Mouse (Mus musculus): ENCODE data around the gene Slc15a4. TPM values are rescaled to one million over a fixed set of nuclear protein-coding genes. Genes with fewer than 3 reads are reported as not detected.

Slc15a4 gene
- total RNA-seq, 2 experiments from 2014 or later, result 30.6 to 33.7 TPM

DNA sequence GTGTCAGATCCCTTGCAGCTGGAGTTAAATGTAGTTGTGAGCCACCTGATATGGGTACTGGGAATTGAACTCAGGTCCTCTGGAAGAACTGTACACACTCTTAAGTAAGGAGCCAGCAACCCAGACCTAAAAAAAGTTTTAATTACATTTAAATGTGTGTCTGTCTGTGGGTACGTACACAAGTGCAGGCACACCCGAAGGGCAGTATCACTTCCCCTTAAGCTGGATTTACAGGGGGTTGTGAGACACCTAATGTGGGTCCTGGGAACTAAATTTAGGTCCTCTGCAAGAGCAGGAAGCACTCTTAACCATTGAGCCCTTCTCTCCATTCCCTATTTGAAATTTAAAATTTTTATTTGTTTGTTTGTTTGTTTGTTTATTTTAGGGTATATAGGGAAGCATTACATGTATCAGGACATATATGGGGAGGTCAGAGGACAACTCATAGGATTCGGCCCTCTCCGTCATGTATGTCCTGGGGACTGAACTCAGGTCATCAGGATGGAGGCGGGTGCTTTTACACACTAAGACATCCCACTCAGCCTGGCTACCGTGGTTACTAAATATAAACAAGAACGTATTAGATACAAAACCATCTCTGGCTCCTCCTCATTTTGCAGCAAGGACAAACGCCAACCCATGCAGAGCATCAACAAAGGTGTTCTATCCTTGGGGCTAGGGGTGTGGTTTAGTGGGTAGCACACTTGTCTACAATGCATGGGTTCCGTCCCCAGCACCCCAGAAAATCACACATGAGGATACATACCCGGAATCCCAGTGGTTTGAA is 8.1 kb downstream of the Slc15a4 start:
- no peak for DNase-seq (ENCODE audit: low spot score in 2 of 2)

DNA sequence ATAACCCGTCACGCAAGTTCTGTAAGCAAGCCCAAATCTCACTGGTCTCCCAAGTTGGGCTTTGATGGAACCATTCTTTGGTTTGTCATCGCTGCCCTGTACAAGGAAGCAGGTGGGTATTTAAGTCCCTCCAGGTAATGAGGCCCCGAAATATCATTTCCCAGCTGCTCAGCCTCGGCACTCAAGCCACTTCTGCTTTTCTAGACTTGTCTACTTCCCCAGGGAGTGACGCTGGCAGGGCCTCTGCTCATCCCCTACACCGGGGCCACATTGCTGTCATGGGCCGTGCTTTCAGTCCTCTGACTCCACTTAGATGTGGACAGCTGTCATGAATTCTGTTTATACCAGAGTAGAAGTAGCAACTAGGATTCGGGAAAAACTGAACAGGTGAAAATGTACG is 11.6 kb downstream of the Slc15a4 start:
- DNase-seq (ENCODE audit: low spot score in 2 of 2), result no peak

DNA sequence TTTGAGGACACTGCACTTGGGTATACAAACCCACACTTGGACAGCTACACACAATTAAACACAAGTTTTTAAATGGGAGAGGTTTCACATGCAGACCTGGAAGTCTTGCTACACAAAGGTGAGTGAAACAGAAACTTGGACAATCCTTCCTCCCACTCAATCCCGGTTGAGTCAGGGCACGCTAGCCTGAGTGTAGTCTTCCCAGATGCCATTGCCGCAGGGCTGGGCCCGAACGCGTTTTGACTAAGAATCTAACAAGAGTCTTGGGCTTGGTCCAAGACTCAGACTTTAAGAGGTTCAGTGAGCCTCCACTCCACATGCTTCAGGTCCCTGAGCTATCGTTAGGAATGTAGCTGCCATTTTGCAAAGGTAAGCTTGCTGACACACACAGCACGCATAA is 12.3 kb downstream of the Slc15a4 start:
- DNase-seq (ENCODE audit: low spot score in 2 of 2), result no peak

DNA sequence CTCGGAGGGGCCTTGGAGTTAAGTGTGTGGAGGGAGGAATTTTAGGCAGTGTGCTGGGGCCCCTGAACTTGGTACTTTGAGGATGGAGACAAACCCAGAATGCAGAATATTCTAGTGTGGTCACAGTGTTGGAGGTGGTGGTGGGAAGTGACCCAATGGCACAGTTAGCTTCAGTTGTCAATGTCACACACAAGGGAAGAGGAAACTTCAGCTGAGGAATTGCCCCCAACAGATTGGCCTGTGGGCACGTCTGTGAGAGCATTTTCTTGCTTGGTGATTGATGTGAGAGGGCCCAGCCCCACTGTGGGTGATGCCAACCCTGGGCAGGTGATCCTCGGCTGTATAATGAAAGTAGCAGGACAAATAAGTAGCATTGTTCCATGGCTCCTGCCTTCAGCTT is 13.9 kb downstream of the Slc15a4 start:
- DNase-seq (ENCODE audit: low spot score in 2 of 2), result no peak

DNA sequence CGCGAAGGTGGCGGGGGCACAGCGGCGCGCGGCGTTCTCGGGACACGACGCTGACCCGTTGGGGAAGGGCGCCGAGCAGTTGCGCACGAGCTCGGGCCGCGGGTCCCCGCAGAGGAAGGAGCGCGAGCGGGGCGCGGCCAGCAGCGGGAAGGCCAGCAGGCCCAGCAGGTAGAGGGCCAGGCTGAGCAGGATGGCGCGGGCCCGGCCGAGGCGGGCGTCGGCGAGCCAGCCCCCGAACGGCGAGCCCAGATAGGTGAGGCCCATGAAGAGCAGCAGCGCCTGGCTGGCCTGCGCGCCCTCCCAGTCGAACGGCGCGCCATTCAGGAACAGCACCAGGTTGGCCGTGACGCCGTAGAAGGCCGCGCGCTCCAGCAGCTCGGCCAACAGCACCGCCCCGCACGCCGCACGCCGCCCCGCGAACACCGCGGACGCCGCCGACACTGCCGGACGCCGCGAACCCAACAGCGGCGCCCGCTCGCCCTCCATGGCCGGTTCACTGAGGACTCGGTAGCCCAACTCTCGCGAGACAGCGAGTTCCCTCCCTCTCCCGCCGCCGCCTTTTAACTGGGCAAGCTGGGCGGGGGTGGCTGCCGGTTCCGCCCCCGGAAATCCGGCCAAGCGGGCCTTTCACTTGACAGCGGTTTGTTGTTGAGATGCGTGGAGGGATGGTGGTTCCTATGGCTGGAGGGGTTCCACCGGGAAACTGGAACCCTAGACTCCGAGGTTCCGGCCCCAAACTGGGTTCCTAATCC is 15.6 kb downstream of the Slc15a4 start:
- peak; percentile 96 to 98 for DNase-seq (ENCODE audit: low spot score in 2 of 2)

DNA sequence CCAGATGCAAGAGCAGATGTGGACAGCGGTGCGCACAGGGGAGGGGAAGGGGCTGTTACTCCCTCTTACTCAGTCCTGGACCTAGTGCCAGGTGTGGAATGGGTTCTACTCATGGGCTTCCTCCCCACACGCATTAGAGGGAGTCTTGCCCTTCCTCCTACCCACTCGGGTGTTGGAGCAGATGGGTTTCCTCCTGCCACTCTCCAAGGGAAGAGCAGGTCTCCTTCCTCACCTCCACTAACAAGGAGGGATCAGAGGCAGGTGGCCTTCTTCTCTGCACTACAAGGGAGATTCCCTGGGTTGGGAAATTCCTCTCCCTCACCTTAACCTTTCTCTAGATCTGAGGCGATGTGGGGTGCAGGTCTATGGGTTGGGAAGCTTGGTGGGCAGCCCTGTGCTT is 16.5 kb downstream of the Slc15a4 start:
- DNase-seq (ENCODE audit: low spot score in 2 of 2), result no peak

DNA sequence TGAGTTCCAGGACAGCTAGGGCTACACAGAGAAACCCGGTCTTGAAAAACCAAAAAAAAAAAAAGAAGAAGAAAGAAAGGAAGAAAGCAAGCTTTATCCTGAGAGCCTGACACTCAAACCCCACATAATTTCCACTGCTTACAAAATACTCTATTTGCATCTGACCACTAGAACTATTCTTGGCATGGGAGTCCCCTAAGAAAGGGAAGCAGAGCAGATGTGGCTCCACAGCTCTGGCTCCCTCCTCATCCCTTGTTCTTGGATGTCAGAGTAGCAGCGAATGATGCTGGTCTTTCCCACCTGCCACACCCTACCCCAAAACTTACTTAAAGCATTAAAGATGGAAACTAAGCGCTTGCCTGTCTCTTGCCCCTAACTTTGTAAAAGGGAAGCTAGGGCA is 17.2 kb downstream of the Slc15a4 start:
- DNase-seq (ENCODE audit: low spot score in 2 of 2), result no peak

DNA sequence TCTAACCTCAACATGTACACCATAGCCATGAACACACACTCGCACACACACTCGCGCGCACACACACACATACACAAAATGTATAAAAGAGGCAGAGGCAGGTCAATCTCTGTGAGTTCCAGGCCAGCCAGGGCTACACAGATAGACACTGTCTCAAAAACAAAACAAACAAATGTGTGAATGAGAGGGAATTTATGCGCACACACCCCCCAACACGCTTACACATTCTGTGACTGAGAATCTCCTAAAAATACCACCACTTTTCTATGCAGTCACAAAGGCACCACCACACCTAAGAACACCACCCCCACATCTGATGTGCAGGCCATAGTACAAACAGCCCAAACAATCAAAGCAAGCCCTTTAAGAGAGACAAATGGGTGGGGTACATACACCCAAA is 20.3 kb downstream of the Slc15a4 start:
- DNase-seq (ENCODE audit: low spot score in 2 of 2), result no peak

DNA sequence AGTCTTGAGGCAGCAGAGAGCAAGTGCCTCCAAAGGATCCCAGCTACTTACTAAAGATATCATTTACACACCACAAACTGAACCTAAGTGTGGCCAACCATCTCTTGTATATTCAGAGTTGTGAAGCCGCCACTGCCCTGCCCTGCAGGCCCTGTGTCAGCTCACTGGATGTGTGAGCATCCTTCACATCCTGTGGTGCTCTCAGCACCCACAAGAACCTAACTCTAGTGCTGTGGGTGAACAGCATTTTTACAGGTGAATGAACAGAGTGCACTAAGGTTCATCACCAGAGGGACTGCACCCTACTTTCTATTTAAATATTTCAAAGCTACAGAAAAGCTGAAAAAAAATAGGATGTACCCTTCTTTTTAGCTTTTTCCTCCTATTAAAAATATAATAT is 20.8 kb downstream of the Slc15a4 start:
- DNase-seq (ENCODE audit: low spot score in 2 of 2), result no peak

DNA sequence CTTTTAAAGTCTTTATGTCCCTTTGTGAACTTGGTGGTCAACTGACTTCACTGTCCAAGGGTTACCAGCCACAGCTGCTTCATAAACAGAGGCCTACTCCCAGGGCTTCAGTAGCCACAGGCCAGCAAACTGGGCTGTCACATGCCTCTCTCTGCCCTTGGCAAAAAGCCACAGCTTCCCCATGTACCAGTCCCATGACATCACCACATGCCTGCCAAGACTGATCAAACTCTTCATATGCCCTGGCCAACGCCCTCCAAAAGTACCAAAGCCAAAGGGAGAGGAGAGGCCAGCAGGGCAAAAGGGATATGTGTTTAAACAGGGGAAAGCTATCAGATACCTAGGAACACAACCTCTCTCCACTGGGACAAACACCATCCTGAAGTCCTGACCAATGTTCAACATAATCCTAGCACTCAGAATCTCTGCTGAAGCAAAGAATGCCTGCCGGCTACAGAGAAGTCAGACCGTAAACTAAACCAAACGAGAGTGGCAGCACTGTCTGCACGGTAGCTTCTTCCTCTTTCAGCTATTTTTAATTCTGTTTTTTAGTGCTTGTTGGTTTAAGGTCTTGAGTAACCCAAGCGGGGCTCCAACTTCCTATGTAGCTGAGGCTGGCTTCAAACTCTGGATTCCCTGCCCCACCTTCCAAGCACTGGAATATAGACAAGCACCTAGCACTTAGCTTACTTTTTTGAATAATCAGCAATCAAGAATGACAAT is 21.7 kb downstream of the Slc15a4 start:
- peak in 1 of 2 experiments; percentile 40 for DNase-seq (ENCODE audit: low spot score in 2 of 2)

DNA sequence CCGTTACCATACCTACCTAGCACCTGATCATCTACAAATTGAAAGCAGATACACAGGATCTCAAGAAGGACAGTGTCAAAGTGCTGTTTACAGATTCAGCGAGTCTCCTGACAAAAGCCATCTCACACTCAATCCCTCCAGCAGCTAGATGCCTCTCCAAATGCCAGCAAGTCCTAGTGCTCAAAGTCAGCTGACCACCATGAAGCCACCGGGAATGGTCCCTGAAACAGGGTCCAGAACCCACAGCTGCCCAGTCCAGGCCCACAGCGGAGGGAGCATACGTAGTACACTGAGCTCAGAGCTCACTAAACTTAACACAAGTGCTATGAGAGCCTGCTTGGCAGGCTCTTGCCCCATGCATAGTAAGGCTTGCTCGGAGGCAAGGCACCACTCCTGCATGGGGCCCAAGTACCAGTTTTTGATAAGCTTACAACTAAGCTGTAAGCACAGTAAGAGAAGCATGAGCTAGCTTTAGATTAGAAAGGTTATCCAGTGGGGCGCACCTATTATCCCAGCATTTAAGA is 23.4 kb downstream of the Slc15a4 start:
- no peak for DNase-seq (ENCODE audit: low spot score in 2 of 2)

DNA sequence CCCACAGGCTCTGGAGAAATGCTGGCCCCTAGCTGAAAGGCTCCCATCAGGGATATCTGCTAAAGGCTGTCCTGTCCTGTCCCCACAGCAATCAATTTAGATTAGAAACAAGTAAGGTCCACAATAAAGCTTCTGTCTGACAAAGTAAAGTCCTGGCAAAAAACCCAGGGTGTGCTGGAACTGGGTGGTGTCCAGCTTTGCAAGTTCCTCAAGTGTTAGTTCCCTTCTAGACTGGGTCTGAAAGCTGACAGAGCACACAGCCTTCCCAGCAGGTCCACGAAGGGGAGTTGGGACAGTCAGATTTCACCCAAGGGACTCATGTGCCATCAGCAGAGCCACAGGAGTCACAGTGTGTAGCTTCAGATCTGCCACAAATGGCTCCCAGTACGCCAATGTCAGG is 25.2 kb downstream of the Slc15a4 start:
- no peak for DNase-seq (ENCODE audit: low spot score in 2 of 2)

DNA sequence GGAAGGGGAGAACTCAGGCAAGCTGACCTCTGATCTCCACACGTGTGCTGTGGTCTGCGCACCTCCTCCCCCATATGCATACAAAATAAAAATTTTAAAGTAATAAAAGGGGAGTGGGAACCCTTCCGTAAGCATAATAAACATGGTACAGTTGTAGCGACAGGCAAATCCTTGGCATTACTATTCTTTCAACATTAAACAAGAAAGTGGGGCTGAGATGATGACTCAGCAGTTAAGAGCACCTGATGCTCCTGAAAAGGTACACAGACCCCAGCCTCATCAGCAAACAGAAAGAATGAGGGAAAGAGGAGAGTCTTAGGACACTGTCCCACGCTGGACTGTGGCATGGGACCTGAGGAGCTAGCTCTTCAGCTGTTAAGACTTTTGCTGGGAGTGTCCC is 29.7 kb downstream of the Slc15a4 start:
- no peak for DNase-seq (ENCODE audit: low spot score in 2 of 2)

DNA sequence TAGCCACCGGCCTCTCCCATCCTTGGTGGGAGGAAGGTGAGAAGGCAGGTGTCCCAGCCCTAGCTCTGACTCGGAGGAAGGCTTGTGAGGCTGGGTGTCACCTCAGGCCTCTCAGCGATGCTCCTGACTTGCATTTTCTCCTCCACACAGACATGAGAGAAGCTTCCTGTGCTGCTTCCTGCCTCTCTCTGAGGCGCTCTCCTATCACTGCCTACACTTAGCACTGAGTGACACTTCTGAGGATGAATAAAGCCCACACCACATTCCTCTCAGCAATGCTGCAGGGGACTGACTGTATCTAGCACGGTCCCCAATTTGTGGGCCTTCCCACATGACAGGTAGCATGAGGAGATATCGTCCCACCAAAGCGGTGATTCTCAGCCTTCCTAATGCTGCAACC is 35.8 kb downstream of the Slc15a4 start:
- no peak for DNase-seq (ENCODE audit: low spot score in 2 of 2)

DNA sequence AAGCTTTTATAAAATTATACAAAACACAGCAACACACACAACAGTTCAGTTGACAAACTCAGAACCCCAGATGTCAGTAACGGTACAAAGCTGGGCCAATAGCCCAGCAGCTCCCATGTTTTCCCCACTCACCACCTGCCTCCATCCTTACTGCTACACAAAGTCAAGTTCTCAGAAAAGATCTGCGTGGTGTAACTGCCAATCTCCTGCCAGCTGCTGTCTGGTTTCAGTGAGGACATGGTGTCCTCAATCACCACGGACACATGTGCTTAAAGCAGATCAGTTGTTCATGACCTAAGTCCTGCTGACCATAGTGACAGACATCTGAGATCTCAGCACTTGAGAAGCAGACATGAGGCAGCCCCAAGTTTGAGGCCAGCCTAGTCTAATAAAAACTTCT is 37.0 kb downstream of the Slc15a4 start:
- peak; percentile 22 to 58 for DNase-seq (ENCODE audit: low spot score in 2 of 2)

DNA sequence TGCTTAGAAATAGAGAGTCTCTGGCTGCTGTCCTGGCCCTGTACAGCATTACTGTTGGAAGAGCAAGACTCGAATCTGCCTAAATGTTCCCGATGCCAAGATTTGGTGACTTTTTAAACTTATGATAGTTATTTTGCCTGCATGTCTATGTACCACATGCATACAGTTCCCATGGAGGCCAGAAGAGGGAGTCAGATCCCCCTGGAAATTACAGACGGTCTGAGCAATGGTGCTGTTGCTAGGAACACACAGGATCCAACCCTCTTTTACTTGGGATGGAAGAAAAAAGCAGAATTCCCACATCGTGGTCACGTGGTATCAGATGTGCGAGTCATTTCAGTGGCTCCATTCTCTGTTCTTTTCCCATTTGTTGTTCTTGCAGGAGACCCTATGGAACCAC is 39.8 kb downstream of the Slc15a4 start:
- DNase-seq (ENCODE audit: low spot score in 2 of 2), result peak; percentile 40 to 51

DNA sequence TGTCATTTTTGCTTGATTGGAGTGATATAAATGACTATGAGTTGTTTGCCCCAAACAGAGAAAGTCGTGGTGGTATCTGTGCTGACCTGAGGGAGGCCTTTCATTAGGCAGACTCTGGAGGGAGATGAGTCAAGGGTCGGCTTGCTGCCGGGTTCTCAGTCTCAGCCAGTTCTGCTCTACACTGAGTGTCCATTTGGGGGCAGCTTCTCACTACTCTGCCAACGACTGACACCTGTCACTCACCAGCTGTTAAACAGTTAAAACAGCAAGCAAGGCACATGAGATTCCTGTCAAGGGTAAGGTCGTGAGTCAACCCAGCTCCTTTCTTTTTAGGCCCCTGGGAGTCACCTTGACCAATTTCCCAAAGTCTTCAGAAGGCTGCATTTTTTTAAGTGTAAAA is 40.3 kb downstream of the Slc15a4 start:
- no peak for DNase-seq (ENCODE audit: low spot score in 2 of 2)

DNA sequence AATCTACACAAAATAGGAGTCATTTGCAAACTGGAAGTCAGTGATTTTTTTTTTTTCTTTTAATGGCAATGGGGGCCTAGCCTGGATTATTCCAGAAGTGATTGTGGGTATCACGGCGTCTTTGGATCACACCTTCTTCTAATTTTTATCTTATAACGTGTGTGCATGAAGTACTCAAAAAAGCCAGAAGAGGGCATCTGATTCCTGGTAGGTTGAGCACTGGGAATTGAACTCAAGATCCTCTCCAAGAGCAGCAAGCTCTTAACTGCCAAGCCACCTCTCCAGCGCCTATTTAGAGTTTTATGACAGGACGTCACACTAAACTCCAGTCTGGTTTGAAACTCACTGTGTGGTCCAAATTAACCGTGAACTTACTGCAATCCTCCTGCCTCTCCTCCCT is 44.8 kb downstream of the Slc15a4 start:
- no peak for DNase-seq (ENCODE audit: low spot score in 2 of 2)

DNA sequence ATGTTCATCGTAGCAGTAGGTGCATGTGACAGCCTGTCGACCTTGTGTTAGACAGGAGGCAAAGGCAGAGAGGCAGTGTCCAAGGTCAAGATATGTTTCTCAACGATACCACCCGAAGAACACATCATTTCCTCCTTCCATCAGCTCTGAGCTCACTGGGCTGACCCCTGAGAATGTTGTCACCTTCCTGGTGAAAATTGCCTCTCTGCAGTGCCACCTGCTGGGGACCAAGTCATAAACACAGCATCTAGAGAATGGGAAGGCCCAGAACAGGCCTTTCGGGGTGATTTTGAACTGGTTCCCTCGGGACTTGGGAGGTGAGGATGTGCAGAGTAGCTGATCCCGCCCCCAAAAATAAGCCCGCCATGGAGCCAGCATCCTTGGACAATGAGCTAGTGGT is 49.0 kb downstream of the Slc15a4 start:
- no peak for DNase-seq (ENCODE audit: low spot score in 2 of 2)

DNA sequence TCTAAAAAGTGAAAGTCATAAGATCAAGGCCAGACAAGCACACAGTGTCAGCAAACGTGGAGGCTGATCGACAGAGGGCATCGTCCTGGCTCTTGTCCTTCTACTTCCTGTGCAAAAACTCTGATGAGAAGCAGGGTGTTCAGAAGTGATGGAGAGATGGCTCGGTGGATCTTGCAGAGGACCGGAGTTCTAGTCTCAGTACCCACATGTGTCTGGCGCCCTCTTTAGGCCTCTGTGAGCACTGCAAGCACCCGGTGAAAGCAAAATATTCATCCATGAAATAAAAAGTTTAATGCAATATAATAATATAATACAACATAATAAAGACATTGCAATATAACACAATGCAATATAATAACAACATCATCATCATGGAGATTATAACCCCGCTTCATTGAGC is 55.3 kb downstream of the Slc15a4 start:
- DNase-seq (ENCODE audit: low spot score in 2 of 2), result no peak

DNA sequence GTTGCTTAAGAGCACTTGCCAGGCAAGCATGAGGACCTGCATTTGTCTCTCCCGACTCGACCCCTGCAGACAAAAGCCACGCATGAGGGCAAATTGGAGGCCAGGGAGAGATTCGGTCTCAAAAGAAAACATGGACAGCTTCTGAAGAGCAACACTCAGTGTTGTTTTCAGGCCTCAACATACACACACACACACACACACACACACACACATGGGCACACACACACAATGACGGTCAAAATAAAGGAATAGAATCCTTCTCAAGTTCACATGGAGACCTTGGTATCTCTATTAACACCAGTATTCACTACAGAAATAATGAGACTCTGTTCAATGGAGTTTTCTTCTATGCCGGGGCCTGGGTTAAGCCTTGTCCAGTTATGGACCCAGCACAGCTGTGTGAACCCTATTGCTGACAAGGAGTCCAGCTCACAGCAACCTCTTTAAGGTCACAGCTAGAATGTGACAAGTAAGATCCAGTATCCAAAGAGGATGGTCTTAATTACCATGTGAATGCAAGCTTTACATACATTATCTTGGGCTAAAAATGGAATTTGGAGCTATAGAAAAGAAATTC is 65.4 kb downstream of the Slc15a4 start:
- no peak for DNase-seq (ENCODE audit: low spot score in 2 of 2)

DNA sequence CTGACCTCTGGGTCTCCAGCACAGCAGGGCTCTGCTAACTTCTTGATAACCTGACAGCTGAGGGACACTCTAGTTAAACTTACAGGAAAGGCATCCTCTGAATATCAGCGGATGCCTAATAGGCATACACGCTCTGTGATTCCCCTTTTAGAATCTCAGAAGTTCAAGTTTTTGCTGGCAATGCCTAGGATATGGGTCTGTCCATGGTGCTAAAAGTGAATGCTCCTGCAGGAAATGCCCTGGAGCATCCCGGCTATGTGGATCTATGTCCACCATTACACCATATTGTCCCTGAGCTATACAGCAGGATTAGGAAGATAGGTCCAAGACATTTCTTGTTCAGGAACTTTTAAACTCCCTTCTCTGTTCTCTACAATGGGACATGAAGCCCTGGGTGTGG is 71.6 kb downstream of the Slc15a4 start:
- DNase-seq (ENCODE audit: low spot score in 2 of 2), result no peak

Data from layer of hippocampus, postnatal 14 days (tissue).